ENCODE assay signal across 21 mouse cellular contexts in genomic region chr3:107153772-107154655, GRCm38 (mm10). TPM values are rescaled to one million over a fixed set of nuclear protein-coding genes. Genes with fewer than 3 reads are reported as not detected.
DNase-seq lines count a peak whose midpoint lies in the region; ATAC-seq and TF ChIP-seq lines count a peak whose summit lies in the region.
"Had no signal": no experiment of that assay in that cellular context is flagged by ENCODE, and none has a peak within 500 bp of the region (broad histone marks: within the 10 kb centered on the region; RNA-seq: fewer than 3 reads in every experiment).

No protein-coding gene starts in this region.

- no peaks in the 10 kb centered on the region for H3K4me1 ChIP-seq in midbrain, postnatal 0 days (ENCODE audit: insufficient read depth, low read length)
- peaks cover 11% of the 10 kb centered on the region for H3K4me1 ChIP-seq in midbrain, embryonic 10.5 days
- H3K4me1 ChIP-seq in kidney, postnatal 0 days (replicated peaks; ENCODE audit: insufficient read depth, low read length) = no peaks in the 10 kb centered on the region

- H3K27ac ChIP-seq in midbrain, postnatal 0 days (ENCODE audit: low read depth, low read length) = no peak overlapping the region
- H3K27ac ChIP-seq in midbrain, embryonic 10.5 days (replicated peaks) = no peak overlapping the region
- H3K27ac ChIP-seq in kidney, postnatal 0 days = no peak overlapping the region
- H3K27ac ChIP-seq: forebrain, embryonic 12.5 days; hindbrain, embryonic 15.5 days; midbrain, embryonic 15.5 days had no signal

- H3K9ac ChIP-seq in midbrain, postnatal 0 days (replicated peaks; ENCODE audit: low read length, poor library complexity, severe bottlenecking) = no peak overlapping the region
- no peak overlapping the region for H3K9ac ChIP-seq in kidney, postnatal 0 days (ENCODE audit: low read depth, low read length)
- H3K9ac ChIP-seq: forebrain, embryonic 12.5 days; hindbrain, embryonic 15.5 days; lung, embryonic 14.5 days; midbrain, embryonic 15.5 days had no signal

- 89% methylated on average over 11 of the region's 11 CpGs for WGBS in midbrain, postnatal 0 days
- 91% methylated on average over 11 of the region's 11 CpGs for WGBS in midbrain, embryonic 10.5 days
- WGBS in kidney, postnatal 0 days = 78% methylated on average over 11 of the region's 11 CpGs

- H3K4me3 ChIP-seq in midbrain, postnatal 0 days (ENCODE audit: low read depth, low read length) = no peak overlapping the region
- no peak overlapping the region for H3K4me3 ChIP-seq in midbrain, embryonic 10.5 days
- no peak overlapping the region for H3K4me3 ChIP-seq in kidney, postnatal 0 days (replicated peaks; ENCODE audit: low read depth, low read length)
- H3K4me3 ChIP-seq: forebrain, embryonic 12.5 days; hindbrain, embryonic 15.5 days; midbrain, embryonic 15.5 days had no signal

- H3K27me3 ChIP-seq in midbrain, postnatal 0 days (ENCODE audit: insufficient read depth, low read length) = no peaks in the 10 kb centered on the region
- H3K27me3 ChIP-seq in midbrain, embryonic 10.5 days (ENCODE audit: low read depth, poor library complexity, severe bottlenecking) = no peaks in the 10 kb centered on the region
- H3K27me3 ChIP-seq in kidney, postnatal 0 days (ENCODE audit: insufficient read depth, low read length) = no peaks in the 10 kb centered on the region
- H3K27me3 ChIP-seq: forebrain, embryonic 12.5 days; hindbrain, embryonic 15.5 days; midbrain, embryonic 15.5 days had no signal

- H3K9me3 ChIP-seq in midbrain, postnatal 0 days (ENCODE audit: low read length) = no peaks in the 10 kb centered on the region
- H3K9me3 ChIP-seq in midbrain, embryonic 10.5 days (replicated peaks) = no peaks in the 10 kb centered on the region
- H3K9me3 ChIP-seq in kidney, postnatal 0 days (replicated peaks; ENCODE audit: low read length) = no peaks in the 10 kb centered on the region
- H3K9me3 ChIP-seq: forebrain, embryonic 12.5 days; hindbrain, embryonic 15.5 days; midbrain, embryonic 15.5 days had no signal

- H3K4me2 ChIP-seq in midbrain, postnatal 0 days (ENCODE audit: low read depth, low read length, poor library complexity, severe bottlenecking) = no peak overlapping the region
- H3K4me2 ChIP-seq in kidney, postnatal 0 days (ENCODE audit: low read length) = no peak overlapping the region
- H3K4me2 ChIP-seq: forebrain, embryonic 12.5 days; hindbrain, embryonic 15.5 days; lung, embryonic 14.5 days; midbrain, embryonic 15.5 days had no signal

- DNase-seq in midbrain, postnatal 0 days (ENCODE audit: low spot score) = peak; percentile 61
- DNase-seq in midbrain, embryonic 10.5 days (ENCODE audit: low spot score) = no peak
- DNase-seq in cerebellum, postnatal 10 days = peak; percentile 84 to 87
- DNase-seq in kidney, postnatal 0 days (ENCODE audit: low spot score) = peak; percentile 15
- DNase-seq in urinary bladder, postnatal 14 days (ENCODE audit: low spot score) = no peak
- DNase-seq in adrenal gland, adult 2 months = no peak
- DNase-seq in spleen, postnatal 14 days (ENCODE audit: low spot score in 2 of 2) = no peak
- DNase-seq: adrenal gland, postnatal 14 days; embryo, embryonic 11 days; heart, adult 18-20 months; lung, embryonic 14.5 days; right cerebral cortex, postnatal 25 days had no signal

- ATAC-seq in midbrain, postnatal 0 days (ENCODE audit: low FRiP score) = no peak; the same call in 1 of the 2 replicates
- ATAC-seq in kidney, postnatal 0 days (replicated peaks; ENCODE audit: low FRiP score, low read depth) = peak; percentile 57
- ATAC-seq: CD4-positive, CD25-positive, alpha-beta regulatory T cell, adult 4 months; midbrain, embryonic 15.5 days had no signal

- H3K36me3 ChIP-seq in midbrain, postnatal 0 days (ENCODE audit: insufficient read depth, low read length) = no peaks in the 10 kb centered on the region
- H3K36me3 ChIP-seq in midbrain, embryonic 10.5 days = no peaks in the 10 kb centered on the region
- no peaks in the 10 kb centered on the region for H3K36me3 ChIP-seq in kidney, postnatal 0 days (ENCODE audit: insufficient read depth, low read length)
- H3K36me3 ChIP-seq: forebrain, embryonic 12.5 days; hindbrain, embryonic 15.5 days; midbrain, embryonic 15.5 days had no signal

- TF ChIP-seq CTCF in midbrain, postnatal 0 days (IDR thresholded peaks at IDR 0.05) = no peak
- no peak for TF ChIP-seq CTCF in kidney, postnatal 0 days (IDR thresholded peaks at IDR 0.05; ENCODE audit: low read depth)

RNA-seq across cellular contexts. Expression of gene Kcna10, which starts 28.8 kb away (rescaled TPM):
- total RNA-seq in midbrain, postnatal 0 days (2014; rRNA removed) = not detected in 2 replicates
- not detected in 2 replicates for polyA plus RNA-seq in midbrain, postnatal 0 days (2015; fragmentation: Nextera tagmentation; extraction: Ambion mirVana)
- not detected in 2 replicates for polyA plus RNA-seq in midbrain, embryonic 10.5 days (2016; fragmentation: Nextera tagmentation; extraction: Ambion mirVana)
- polyA plus RNA-seq in kidney, postnatal 0 days (2015; fragmentation: Nextera tagmentation; extraction: Ambion mirVana) = not detected in 2 replicates
- total RNA-seq in adrenal gland, adult 2 months (2021) = not detected
- polyA plus RNA-seq in adrenal gland, adult 2 months (2012; rRNA removed) = not detected in 2 replicates
- total RNA-seq: adrenal gland, postnatal 14 days; heart, adult 18-20 months; liver, adult 2 months; MEL had no signal
- polyA plus RNA-seq: CD4-positive, CD25-positive, alpha-beta regulatory T cell, adult 4 months; forebrain, embryonic 12.5 days; heart, postnatal 0 days; hindbrain, embryonic 15.5 days; liver, adult 2 months; lung, embryonic 14.5 days; midbrain, embryonic 15.5 days; neural tube, embryonic 11.5 days; urinary bladder, adult 2 months had no signal

RNA-seq across cellular contexts. Expression of gene Kcna2, which starts 53.1 kb away (rescaled TPM):
- 17.6 and 17.7 TPM in 2 replicates for total RNA-seq in midbrain, postnatal 0 days (2014; rRNA removed)
- polyA plus RNA-seq in midbrain, postnatal 0 days (2015; fragmentation: Nextera tagmentation; extraction: Ambion mirVana) = 1.4 and 1.7 TPM in 2 replicates
- 0.10 and 0.11 TPM in 2 replicates for polyA plus RNA-seq in midbrain, embryonic 10.5 days (2016; fragmentation: Nextera tagmentation; extraction: Ambion mirVana)
- 0.03 and 0.06 TPM in 2 replicates for polyA plus RNA-seq in kidney, postnatal 0 days (2015; fragmentation: Nextera tagmentation; extraction: Ambion mirVana)
- total RNA-seq in adrenal gland, adult 2 months (2021) = 1 to 10 TPM in 1 of 2 experiments, under 1 TPM in 1; 0.46 to 1.5 TPM
- 0.16 and 0.45 TPM in 2 replicates for polyA plus RNA-seq in adrenal gland, adult 2 months (2012; rRNA removed)
- total RNA-seq: MEL had no signal

Comparison
In these comparisons a context has a peak if more than half of its experiments do, and no peak if none do; other contexts are left out.
1. DNase-seq: peak in midbrain, postnatal 0 days (single experiment), cerebellum, postnatal 10 days (2 of 2) and kidney, postnatal 0 days (single experiment); none in midbrain, embryonic 10.5 days (single experiment), urinary bladder, postnatal 14 days (single experiment), adrenal gland, adult 2 months (single experiment) and spleen, postnatal 14 days (0 of 2).